Mouse (Mus musculus) heart, postnatal 0 days (tissue): ENCODE results near the gene Tmem151a.

ENCODE experiments used
- CTCF ChIP-seq: IDR thresholded peaks from 2 replicates; pipeline ENCODE4 v1.5.1; 2016; ENCODE audit warnings: antibody characterized with exemption, control low read depth, low read depth
- EP300 ChIP-seq: IDR thresholded peaks from 2 replicates; pipeline ENCODE4 v1.6.1; 2016; ENCODE audit warnings: antibody characterized with exemption, low read depth

DNA sequence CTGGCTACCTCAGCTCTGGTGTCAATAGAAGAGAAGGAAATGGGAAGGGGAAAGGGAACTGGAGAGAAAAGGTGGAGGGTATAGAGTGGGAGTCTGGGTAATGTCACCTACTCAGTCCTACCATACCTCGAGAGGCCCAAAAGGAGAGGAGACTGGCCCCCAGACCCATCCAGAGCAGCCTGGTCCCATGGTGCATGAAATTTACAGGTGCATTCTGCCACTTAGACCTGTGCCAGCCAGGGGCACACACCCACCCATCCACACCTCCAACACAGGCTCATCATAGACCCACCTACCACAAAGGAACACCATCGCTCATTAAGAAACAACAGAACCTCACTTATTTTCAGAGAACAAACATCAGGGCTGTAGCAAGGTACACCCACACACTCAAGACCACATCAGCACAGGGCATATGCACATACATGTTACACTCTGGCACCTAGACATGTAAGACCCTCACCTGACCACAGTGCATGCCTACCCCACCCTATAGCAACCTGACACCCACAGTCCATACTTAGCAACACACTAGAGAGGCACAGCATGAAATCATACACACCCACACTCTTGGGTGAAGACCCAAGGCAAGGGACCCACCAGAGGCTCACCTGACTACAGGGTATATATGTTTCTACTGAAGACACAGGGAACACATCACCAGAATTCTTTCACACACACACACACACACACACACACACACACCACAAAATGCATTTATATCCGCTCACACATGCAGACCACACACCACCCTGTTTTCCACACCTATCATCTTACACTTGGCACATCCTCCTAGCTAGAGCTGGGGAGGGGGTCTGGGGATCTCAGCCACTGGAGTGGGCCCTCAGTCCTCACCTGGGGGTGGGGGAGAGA lies 1.1 kb downstream of the Tmem151a start:
- no peak for TF ChIP-seq CTCF
- TF ChIP-seq EP300 = no peak
